Mouse (Mus musculus): ENCODE measurements at regions not wholly inside any gene's neighbourhood (a gene's known extent, or its start where the extent isn't known, plus 50 kb on each side); places are given as distances from the start of the nearest gene placed in this dataset.

DNA sequence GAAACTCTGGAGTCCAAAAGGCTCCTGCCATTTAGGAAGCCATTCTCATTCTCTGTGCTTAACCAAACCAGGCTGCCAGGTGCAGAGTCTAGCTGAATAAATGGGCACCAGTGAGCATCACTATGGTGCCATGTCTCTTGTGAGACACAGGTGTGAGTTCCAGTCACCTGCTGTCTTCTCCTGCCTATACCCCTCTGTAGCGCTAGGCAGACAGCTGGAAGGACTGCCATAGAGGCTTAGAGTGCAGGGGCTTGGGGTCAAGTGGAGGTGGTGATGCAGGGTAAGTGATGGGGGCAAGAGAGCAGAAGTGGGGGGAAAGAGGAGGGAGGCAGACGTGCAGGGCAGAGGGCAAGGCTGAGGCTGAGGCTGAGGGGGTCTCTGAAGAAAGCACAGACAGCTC, 122.7 kb upstream of the Spdye4c start:
- Histone ChIP-seq H3K27ac (ENCODE audit: low read depth, low read length) (no peak overlapping the region), H3K9me3 (ENCODE audit: control insufficient read depth, low read length) (no peaks in the 10 kb centered on the region), H3K36me3 (ENCODE audit: control insufficient read depth, insufficient read depth, low read length) (no peaks in the 10 kb centered on the region), H3K4me2 (ENCODE audit: low read length) (no peak overlapping the region), H3K27me3 (replicated peaks; ENCODE audit: control insufficient read depth, insufficient read depth, low read length) (no peaks in the 10 kb centered on the region), H3K4me1 (ENCODE audit: control insufficient read depth, insufficient read depth, low read depth, low read length) (no peaks in the 10 kb centered on the region), H3K4me3 (ENCODE audit: low read length) (no peak overlapping the region), H3K9ac (ENCODE audit: low read depth, low read length) (no peak overlapping the region)
- 75% methylated on average over 2 of the region's 2 CpGs for WGBS
- no peak for ATAC-seq

- Histone ChIP-seq H3K4me1 (ENCODE audit: control insufficient read depth, insufficient read depth, low read depth, low read length) (no peaks in the 10 kb centered on the region), H3K9me3 (ENCODE audit: control insufficient read depth, low read length) (no peaks in the 10 kb centered on the region), H3K36me3 (ENCODE audit: control insufficient read depth, insufficient read depth, low read length) (no peaks in the 10 kb centered on the region), H3K4me3 (ENCODE audit: low read length) (no peak overlapping the region), H3K9ac (ENCODE audit: low read depth, low read length) (no peak overlapping the region), H3K4me2 (ENCODE audit: low read length) (no peak overlapping the region), H3K27ac (ENCODE audit: low read depth, low read length) (no peak overlapping the region), H3K27me3 (replicated peaks; ENCODE audit: control insufficient read depth, insufficient read depth, low read length) (no peaks in the 10 kb centered on the region)
- no peak for ATAC-seq
- 53% methylated on average over 5 of the region's 5 CpGs for WGBS
Observed at GRCm38 (mm10) chr2:128470351-128470750, 120.7 kb upstream of the Spdye4c start.

- Histone ChIP-seq H3K36me3 (ENCODE audit: control insufficient read depth, insufficient read depth, low read length) (no peaks in the 10 kb centered on the region), H3K4me3 (ENCODE audit: low read length) (no peak overlapping the region), H3K9ac (ENCODE audit: low read depth, low read length) (no peak overlapping the region), H3K27ac (ENCODE audit: low read depth, low read length) (no peak overlapping the region), H3K4me2 (ENCODE audit: low read length) (no peak overlapping the region), H3K4me1 (ENCODE audit: control insufficient read depth, insufficient read depth, low read depth, low read length) (no peaks in the 10 kb centered on the region), H3K9me3 (ENCODE audit: control insufficient read depth, low read length) (no peaks in the 10 kb centered on the region), H3K27me3 (replicated peaks; ENCODE audit: control insufficient read depth, insufficient read depth, low read length) (no peaks in the 10 kb centered on the region)
- ATAC-seq: no peak
- WGBS: 64% methylated on average over 13 of the region's 13 CpGs
Observed at GRCm38 (mm10) chr2:128473241-128473954, 117.6 kb upstream of the Spdye4c start.

DNA sequence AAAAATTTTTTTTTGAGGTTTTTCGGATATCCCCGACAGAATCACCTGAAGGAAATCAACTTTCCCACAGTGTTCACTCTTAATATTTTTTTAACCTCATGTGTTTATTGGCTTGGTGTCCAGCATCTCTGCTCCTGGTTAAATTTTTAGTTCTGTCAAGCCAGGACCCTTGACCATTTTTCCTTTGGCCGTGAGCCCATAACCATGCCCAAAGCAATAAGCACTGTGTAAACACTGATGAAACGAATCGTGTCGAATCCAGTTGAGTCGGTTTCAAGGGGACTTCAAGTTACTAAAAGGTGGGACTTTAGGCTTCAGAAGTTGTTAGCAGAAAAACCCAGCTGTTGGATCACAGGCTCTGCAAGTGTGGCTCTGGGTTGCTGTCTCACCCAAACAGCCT, 117.0 kb upstream of the Spdye4c start:
- Histone ChIP-seq H3K4me2 (ENCODE audit: low read length) (no peak overlapping the region), H3K36me3 (ENCODE audit: control insufficient read depth, insufficient read depth, low read length) (no peaks in the 10 kb centered on the region), H3K27me3 (replicated peaks; ENCODE audit: control insufficient read depth, insufficient read depth, low read length) (no peaks in the 10 kb centered on the region), H3K9ac (ENCODE audit: low read depth, low read length) (no peak overlapping the region), H3K27ac (ENCODE audit: low read depth, low read length) (no peak overlapping the region), H3K4me3 (ENCODE audit: low read length) (no peak overlapping the region), H3K4me1 (ENCODE audit: control insufficient read depth, insufficient read depth, low read depth, low read length) (no peaks in the 10 kb centered on the region), H3K9me3 (ENCODE audit: control insufficient read depth, low read length) (no peaks in the 10 kb centered on the region)
- WGBS: 79% methylated on average over 7 of the region's 7 CpGs
- ATAC-seq: no peak

- no peaks in the 10 kb centered on the region for H3K36me3 ChIP-seq (ENCODE audit: control insufficient read depth, insufficient read depth, low read length)
- ATAC-seq: no peak
- no peak overlapping the region for H3K9ac ChIP-seq (ENCODE audit: low read depth, low read length)
- WGBS: 82% methylated on average over 2 of the region's 2 CpGs
- H3K4me1 ChIP-seq (ENCODE audit: control insufficient read depth, insufficient read depth, low read depth, low read length): no peaks in the 10 kb centered on the region
- H3K27ac ChIP-seq (ENCODE audit: low read depth, low read length): no peak overlapping the region
- H3K27me3 ChIP-seq (replicated peaks; ENCODE audit: control insufficient read depth, insufficient read depth, low read length): no peaks in the 10 kb centered on the region
- H3K9me3 ChIP-seq (ENCODE audit: control insufficient read depth, low read length): no peaks in the 10 kb centered on the region
- no peak overlapping the region for H3K4me3 ChIP-seq (ENCODE audit: low read length)
- no peak overlapping the region for H3K4me2 ChIP-seq (ENCODE audit: low read length)
Observed at GRCm38 (mm10) chr2:128477242-128477641, 113.8 kb upstream of the Spdye4c start.

- Histone ChIP-seq H3K27ac (ENCODE audit: low read depth, low read length) (no peak overlapping the region), H3K27me3 (replicated peaks; ENCODE audit: control insufficient read depth, insufficient read depth, low read length) (no peaks in the 10 kb centered on the region), H3K4me3 (ENCODE audit: low read length) (no peak overlapping the region), H3K9ac (ENCODE audit: low read depth, low read length) (no peak overlapping the region), H3K9me3 (ENCODE audit: control insufficient read depth, low read length) (no peaks in the 10 kb centered on the region), H3K36me3 (ENCODE audit: control insufficient read depth, insufficient read depth, low read length) (no peaks in the 10 kb centered on the region), H3K4me2 (ENCODE audit: low read length) (no peak overlapping the region), H3K4me1 (ENCODE audit: control insufficient read depth, insufficient read depth, low read depth, low read length) (no peaks in the 10 kb centered on the region)
- 82% methylated on average over 7 of the region's 7 CpGs for WGBS
- ATAC-seq: no peak
Observed at GRCm38 (mm10) chr2:128491217-128491877, 99.7 kb upstream of the Spdye4c start.

DNA sequence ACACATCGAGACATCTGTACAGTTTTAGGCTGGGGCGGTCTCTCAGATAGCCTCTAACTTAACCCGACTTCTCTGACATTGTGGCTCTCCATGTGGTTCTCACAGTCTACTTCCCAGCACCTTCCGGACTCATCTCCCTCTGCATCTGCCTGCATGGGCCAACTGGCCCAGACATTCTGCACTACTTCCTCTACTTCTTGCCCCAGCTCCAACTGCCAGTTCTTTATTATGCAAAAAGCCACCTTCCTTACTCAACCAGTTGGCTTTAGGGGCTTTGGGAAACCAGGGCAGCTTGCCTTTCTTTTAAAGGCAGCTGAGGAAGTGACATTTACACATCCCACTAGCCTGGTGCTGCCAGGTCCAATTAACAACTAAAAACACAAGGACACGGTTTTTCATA, 97.1 kb upstream of the Spdye4c start:
- no peaks in the 10 kb centered on the region for H3K36me3 ChIP-seq (ENCODE audit: control insufficient read depth, insufficient read depth, low read length)
- H3K4me3 ChIP-seq (ENCODE audit: low read length): no peak overlapping the region
- no peaks in the 10 kb centered on the region for H3K27me3 ChIP-seq (replicated peaks; ENCODE audit: control insufficient read depth, insufficient read depth, low read length)
- 86% methylated on average over 5 of the region's 5 CpGs for WGBS
- H3K27ac ChIP-seq (ENCODE audit: low read depth, low read length): no peak overlapping the region
- H3K4me2 ChIP-seq (ENCODE audit: low read length): no peak overlapping the region
- no peak for ATAC-seq
- no peaks in the 10 kb centered on the region for H3K9me3 ChIP-seq (ENCODE audit: control insufficient read depth, low read length)
- no peak overlapping the region for H3K9ac ChIP-seq (ENCODE audit: low read depth, low read length)
- no peaks in the 10 kb centered on the region for H3K4me1 ChIP-seq (ENCODE audit: control insufficient read depth, insufficient read depth, low read depth, low read length)

DNA sequence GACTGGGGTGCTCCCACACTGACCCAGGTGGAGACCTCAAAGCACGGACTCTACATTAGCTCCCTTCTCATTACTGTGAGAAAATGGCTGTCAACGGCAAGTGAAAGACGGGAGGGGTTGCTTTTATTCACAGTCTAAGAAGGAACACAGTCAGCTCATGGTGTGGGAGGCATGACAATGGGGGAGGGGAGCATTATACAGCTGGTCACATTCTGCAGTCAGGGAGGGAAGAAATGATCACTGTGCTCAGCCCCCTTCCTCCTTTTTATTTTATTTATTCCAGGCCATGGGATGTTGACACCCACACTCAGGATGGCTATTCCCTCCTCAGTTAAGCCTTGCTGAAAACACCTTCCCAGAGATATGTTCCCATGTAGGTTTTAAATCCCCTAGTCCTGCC, 93.1 kb upstream of the Spdye4c start:
- Histone ChIP-seq H3K4me1 (ENCODE audit: control insufficient read depth, insufficient read depth, low read depth, low read length) (no peaks in the 10 kb centered on the region), H3K4me3 (ENCODE audit: low read length) (no peak overlapping the region), H3K36me3 (ENCODE audit: control insufficient read depth, insufficient read depth, low read length) (no peaks in the 10 kb centered on the region), H3K4me2 (ENCODE audit: low read length) (no peak overlapping the region), H3K27me3 (replicated peaks; ENCODE audit: control insufficient read depth, insufficient read depth, low read length) (no peaks in the 10 kb centered on the region), H3K9me3 (ENCODE audit: control insufficient read depth, low read length) (no peaks in the 10 kb centered on the region), H3K9ac (ENCODE audit: low read depth, low read length) (no peak overlapping the region), H3K27ac (ENCODE audit: low read depth, low read length) (no peak overlapping the region)
- 47% methylated on average over 3 of the region's 3 CpGs for WGBS
- ATAC-seq: no peak

DNA sequence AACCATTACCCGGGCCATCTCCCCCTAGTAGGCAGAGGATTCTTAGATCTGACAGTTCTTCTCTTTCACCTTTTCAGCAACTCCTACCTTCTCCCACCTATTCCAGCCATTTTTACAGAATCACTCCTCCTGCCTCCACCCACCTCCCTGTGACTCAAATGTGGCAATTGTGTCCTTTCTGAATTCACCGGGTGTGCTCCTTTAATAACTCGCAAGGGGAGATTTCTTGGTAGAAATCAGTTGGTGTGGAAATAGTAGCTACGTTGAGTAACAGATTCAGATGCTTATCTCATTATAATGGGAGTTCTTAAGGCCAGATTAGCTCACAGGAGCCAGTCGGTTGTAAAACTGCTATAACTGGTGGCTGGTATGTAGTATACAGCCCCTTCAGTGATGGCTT, 92.4 kb upstream of the Spdye4c start:
- no peak overlapping the region for H3K27ac ChIP-seq (ENCODE audit: low read depth, low read length)
- no peaks in the 10 kb centered on the region for H3K9me3 ChIP-seq (ENCODE audit: control insufficient read depth, low read length)
- no peak for ATAC-seq
- WGBS: 86% methylated on average over 5 of the region's 5 CpGs
- H3K27me3 ChIP-seq (replicated peaks; ENCODE audit: control insufficient read depth, insufficient read depth, low read length): no peaks in the 10 kb centered on the region
- H3K4me2 ChIP-seq (ENCODE audit: low read length): no peak overlapping the region
- H3K4me1 ChIP-seq (ENCODE audit: control insufficient read depth, insufficient read depth, low read depth, low read length): no peaks in the 10 kb centered on the region
- H3K36me3 ChIP-seq (ENCODE audit: control insufficient read depth, insufficient read depth, low read length): no peaks in the 10 kb centered on the region
- H3K9ac ChIP-seq (ENCODE audit: low read depth, low read length): no peak overlapping the region
- no peak overlapping the region for H3K4me3 ChIP-seq (ENCODE audit: low read length)
